Mouse (Mus musculus) embryo, embryonic 10 days (tissue): Measurements from ENCODE around the gene Ppp1r16b.

ENCODE experiments used
- DNase-seq: peaks from one replicate; pipeline ENCODE4 v3.0.0-alpha.2; 2015; ENCODE audit warnings: low spot score

Gene Ppp1r16b

GRCm38 (mm10) chr2:158668433-158669010, 3.3 kb downstream of the Ppp1r16b start:
- DNase-seq, result no peak

GRCm38 (mm10) chr2:158669199-158670195, 4.3 kb downstream of the Ppp1r16b start:
- no peak for DNase-seq

GRCm38 (mm10) chr2:158670571-158670970, 5.4 kb downstream of the Ppp1r16b start:
- DNase-seq, result peak; percentile 78

GRCm38 (mm10) chr2:158672829-158673228, 7.6 kb downstream of the Ppp1r16b start:
- peak; percentile 47 for DNase-seq

GRCm38 (mm10) chr2:158673493-158673892, 8.3 kb downstream of the Ppp1r16b start:
- DNase-seq, result peak; percentile 18

GRCm38 (mm10) chr2:158674131-158674530, 8.9 kb downstream of the Ppp1r16b start:
- no peak for DNase-seq

GRCm38 (mm10) chr2:158674759-158675158, 9.6 kb downstream of the Ppp1r16b start:
- DNase-seq, result no peak

- no peak for DNase-seq
Observed at GRCm38 (mm10) chr2:158675161-158675560, 10.0 kb downstream of the Ppp1r16b start.

- no peak for DNase-seq
Observed at GRCm38 (mm10) chr2:158675907-158676533, 10.8 kb downstream of the Ppp1r16b start.

- no peak for DNase-seq
Observed at GRCm38 (mm10) chr2:158677946-158678345, 12.7 kb downstream of the Ppp1r16b start.

GRCm38 (mm10) chr2:158679091-158679490, 13.9 kb downstream of the Ppp1r16b start:
- DNase-seq, result no peak

GRCm38 (mm10) chr2:158680357-158680889, 15.2 kb downstream of the Ppp1r16b start:
- DNase-seq, result peak; percentile 17

- no peak for DNase-seq
Observed at GRCm38 (mm10) chr2:158681714-158682113, 16.5 kb downstream of the Ppp1r16b start.

- DNase-seq, result peak; percentile 27
Observed at GRCm38 (mm10) chr2:158682344-158683037, 17.3 kb downstream of the Ppp1r16b start.

GRCm38 (mm10) chr2:158683038-158683413, 17.8 kb downstream of the Ppp1r16b start:
- peak; percentile 18 for DNase-seq

- no peak for DNase-seq
Observed at GRCm38 (mm10) chr2:158684247-158684843, 19.1 kb downstream of the Ppp1r16b start.

GRCm38 (mm10) chr2:158684910-158685309, 19.7 kb downstream of the Ppp1r16b start:
- no peak for DNase-seq

GRCm38 (mm10) chr2:158686394-158686793, 21.2 kb downstream of the Ppp1r16b start:
- DNase-seq, result no peak

GRCm38 (mm10) chr2:158687804-158688241, 22.6 kb downstream of the Ppp1r16b start:
- DNase-seq, result no peak

GRCm38 (mm10) chr2:158689060-158689459, 23.9 kb downstream of the Ppp1r16b start:
- no peak for DNase-seq

GRCm38 (mm10) chr2:158689640-158690039, 24.4 kb downstream of the Ppp1r16b start:
- DNase-seq, result no peak
